Mouse (Mus musculus) heart, adult 2 months (tissue): Measurements from ENCODE around the gene Plekhb1.

ENCODE experiments used
- CTCF ChIP-seq: fragments of 200-600 bp; IDR thresholded peaks from 2 replicates; pipeline ENCODE4 v1.8.1; 2022; ENCODE audit warnings: antibody characterized with exemption, mild to moderate bottlenecking, moderate library complexity
- EP300 ChIP-seq: fragments of 200-500 bp; IDR thresholded peaks from 2 replicates; pipeline ENCODE4 v1.6.1; 2011; ENCODE audit warnings: low read depth, low read length, control low read depth; ENCODE audit not compliant: insufficient read depth
- POLR2A ChIP-seq: fragments of 200-500 bp; IDR thresholded peaks from 2 replicates; pipeline ENCODE4 v1.6.1; 2011; ENCODE audit warnings: mild to moderate bottlenecking, low read depth, low read length, control low read depth; ENCODE audit not compliant: insufficient read depth

DNA sequence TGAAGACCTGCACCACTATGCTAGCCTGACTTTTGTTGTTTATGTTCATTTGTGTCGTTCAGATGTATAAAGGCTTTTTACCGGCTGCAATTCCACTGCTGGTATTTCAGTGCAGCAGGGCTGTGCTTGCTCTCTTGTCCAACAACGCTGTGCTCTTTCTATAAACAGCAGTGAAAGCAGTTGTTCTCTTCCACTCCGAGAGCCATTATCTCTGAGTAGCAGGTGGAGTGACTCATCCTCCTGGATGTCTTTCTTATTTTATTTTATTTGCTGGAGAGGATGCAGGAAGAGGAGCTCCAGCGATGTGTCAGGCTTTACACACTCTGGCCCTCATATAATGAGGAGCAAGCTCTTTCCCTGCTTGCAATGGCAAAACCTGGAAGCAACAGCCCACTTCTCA lies 62.0 kb downstream of the Plekhb1 start:
- no peak for TF ChIP-seq CTCF
- no peak for TF ChIP-seq POLR2A
- TF ChIP-seq EP300 = no peak
